Mouse (Mus musculus): Measurements from ENCODE around the gene Ppp2r3a. TPM values are rescaled to one million over a fixed set of nuclear protein-coding genes. Genes with fewer than 3 reads are reported as not detected.
A peak's percentile ranks its signal among the peaks of the same experiment; 100 is the strongest.

The Ppp2r3a gene
- total RNA-seq, 2 experiments from 2014 or later: 192 to 202 TPM

DNA sequence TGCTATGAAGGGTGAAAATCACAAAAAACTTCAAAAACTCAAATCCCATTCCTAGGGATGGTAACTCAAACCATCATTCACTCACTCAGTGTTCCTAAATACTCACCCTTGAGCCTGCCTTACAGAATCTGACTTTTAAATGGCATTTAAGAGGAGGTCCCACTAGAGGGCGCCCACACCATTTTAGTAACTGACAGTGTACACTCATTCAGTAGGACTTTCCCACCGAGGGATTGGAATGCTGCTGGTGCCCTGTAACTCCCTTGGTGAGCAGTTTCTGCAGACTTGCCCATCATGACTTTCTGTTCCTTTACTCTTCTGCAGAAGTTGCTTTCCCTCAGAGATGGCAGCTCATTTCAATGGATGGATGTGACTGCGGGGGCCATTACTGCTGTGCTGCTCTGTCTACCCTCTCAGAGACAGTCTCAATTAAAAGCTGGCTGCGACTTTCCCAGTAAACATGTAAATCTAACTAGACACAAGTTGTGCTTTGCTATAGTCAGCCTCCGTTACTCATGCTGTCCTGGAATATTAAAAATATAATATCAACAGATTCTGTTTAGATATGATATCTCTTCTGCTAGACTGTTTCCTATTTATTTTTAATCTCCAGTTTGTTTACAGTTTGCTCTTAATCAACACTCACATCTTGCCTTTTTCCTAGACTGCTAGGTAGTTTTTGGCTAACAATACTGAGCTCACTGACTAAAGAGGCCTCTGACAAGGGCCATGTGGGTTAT lies 69.5 kb downstream of the Ppp2r3a start:
- peak; percentile 84 for DNase-seq
- intact Hi-C loops (cut with DNase I; ENCODE audit: low total_unique reads): no loop called here

DNA sequence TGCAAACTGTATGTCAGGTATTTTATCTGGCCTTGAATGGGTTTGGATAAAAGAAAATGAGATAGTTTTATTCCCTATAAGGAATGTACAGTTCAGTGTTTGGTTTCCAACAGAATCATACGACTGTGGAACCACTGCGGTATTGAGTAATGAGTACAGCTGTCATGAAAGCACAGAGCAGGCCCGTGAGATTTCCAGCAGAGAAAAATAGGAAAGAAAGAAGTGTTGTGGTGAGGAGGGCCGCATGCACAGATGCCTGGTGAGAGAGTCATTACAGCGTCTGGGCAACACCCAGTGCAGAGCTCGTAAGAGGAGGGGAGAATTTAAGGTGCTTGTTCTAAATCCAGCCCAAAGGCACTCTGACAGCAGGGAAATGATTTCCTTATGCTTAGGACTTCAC lies 70.3 kb downstream of the Ppp2r3a start:
- intact Hi-C loops (cut with DNase I; ENCODE audit: low total_unique reads): no loop called here
- DNase-seq: no peak

DNA sequence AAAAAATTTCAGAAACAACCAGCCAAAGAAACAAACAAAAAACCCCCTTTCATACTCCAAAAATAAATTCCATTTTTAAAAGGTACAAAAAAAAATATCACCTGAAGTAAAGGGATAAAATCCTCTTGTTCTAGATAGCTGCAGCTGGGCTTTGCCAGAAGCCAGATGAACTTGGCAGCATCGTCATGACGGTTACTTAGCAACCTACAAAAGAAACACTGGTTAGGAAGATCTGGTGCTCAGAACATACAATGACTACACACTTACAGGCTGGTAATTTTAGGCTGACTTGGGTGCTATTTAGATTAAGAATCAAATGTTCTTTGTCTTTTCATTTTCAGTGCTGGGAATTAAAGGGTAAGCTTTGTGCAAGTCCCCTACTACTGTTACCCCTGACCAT lies 71.4 kb downstream of the Ppp2r3a start:
- intact Hi-C loops (cut with DNase I; ENCODE audit: low total_unique reads): no loop called here
- peak; percentile 43 for DNase-seq

DNA sequence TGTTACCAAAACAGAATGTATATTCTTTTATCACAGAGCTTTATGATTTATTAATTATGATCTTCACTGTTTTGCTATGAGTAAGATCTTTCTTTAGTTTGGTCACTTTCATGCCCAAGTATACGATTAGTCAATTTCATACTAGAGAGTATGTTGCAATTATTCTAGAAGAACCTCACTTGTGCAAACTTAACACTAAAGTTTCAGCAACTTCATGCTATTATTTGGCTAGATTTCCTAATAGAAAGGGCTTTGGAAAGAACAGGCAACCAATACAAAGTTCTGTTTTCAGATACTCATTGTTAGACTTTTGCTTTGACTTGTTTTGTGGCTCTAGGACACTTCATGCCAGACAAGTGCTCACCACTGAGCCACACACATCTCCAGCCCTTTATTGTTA lies 91.0 kb downstream of the Ppp2r3a start:
- intact Hi-C loops (cut with DNase I; ENCODE audit: low total_unique reads): no loop called here
- no peak for DNase-seq

DNA sequence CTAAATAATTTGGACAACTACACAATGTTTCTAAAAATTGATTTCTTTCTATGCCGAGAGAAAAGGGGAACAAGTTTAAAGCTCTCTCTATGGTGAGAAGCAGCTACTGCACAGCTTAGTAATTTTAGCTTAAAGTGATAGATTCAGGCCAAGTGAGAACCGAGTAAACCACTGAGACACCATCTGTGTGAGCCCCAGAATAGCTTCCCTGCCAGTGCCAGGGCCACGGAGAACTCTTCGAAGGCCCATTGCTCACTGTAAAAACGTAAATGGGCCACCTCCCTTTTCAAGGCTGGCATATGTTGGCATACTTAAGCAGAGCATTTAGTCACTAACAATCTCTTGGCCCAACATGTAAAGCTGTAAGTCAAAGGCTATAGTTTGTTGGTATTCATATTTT lies 91.5 kb downstream of the Ppp2r3a start:
- intact Hi-C loops (cut with DNase I; ENCODE audit: low total_unique reads): no loop called here
- DNase-seq: no peak

DNA sequence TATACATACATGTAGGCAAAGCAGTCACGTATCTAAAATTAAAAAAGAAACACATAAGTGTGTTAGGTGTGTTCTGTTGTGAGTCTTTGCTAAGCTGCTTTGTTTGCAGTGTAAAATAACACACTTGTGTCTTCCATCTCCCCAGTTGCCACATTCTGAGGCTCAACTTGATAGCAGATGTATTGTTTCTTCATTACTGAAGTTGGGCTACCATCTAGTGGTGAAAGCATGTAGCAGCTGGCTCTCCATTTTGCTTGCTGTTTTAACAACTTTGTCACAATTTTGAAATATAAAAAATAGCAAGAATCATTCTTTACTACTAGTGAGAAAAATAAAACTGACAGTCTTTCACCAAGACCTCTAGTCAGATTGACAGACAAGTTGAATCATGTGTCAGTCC lies 92.2 kb downstream of the Ppp2r3a start:
- DNase-seq: no peak
- intact Hi-C loops (cut with DNase I; ENCODE audit: low total_unique reads): no loop called here

DNA sequence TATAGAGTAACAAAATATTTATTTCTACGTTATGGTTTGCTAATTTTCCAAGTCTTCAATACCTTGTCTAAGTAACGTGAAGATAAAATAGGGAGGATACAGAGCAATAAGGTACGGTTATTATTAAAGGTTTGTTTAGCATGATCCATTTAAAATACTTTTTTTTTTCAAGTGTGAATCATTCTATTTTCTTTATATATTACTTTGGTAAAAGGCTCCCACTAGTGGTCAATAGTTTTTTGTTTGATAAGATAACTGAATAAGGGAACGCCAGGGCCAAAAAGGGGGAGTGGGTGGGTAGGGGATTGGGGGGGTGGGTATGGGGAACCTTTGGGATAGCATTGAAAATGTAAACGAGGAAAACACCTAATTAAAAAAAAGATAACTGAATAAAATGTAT lies 98.7 kb downstream of the Ppp2r3a start:
- DNase-seq: no peak
- intact Hi-C loops (cut with DNase I; ENCODE audit: low total_unique reads): no loop called here

DNA sequence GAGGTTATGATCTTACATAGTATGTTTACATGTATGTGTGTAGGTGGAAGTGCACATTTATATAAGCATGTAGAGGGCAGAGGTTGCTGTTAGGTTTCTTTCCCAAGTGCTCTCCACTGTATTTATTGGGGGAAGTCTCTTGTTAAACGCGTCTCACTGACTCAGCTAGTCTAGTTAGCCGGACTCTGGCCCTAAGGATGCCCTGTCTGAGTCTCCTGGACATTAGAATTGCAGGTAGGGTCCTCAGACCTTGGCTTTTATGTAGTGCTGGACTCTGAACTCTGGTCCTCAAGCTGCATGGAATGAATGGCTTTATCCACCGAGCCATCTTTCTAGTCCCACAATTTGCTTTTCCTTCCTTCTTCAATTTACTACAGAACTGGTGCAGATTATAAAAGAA lies 108.0 kb downstream of the Ppp2r3a start:
- intact Hi-C loops (cut with DNase I; ENCODE audit: low total_unique reads): no loop called here

DNA sequence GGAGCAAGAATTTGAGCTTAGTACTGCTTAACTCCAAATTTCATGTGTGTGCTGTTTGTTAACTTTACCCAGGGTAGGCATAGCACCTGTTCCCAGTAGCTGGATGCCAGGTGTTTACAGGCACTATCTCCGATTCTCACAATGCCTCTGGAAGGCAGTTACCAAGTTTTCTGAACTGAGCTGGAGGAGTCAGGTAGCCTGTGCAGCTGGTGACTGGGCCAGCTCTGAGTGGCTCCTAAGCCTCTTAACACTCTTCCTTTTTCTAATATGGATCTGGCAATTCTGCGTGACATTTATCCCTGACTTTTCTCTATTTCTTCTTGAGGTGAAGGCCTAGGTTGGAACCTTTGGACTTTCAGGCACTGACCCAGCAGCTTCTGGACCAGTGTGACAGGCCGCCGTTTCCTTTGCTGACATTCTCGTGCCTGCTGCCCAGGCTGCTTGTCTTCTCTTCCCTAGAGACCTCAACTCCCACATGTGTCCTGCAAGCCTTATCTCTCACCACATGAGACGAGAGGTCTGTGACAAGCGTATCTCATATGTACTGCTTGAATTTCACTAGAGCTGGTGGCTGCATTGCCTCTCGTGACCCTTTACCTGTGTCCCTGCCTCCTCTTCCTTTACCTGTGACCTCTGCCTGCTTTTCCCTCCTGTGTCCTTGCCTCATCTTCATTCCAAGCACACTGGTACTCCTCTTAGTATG lies 137.3 kb downstream of the Ppp2r3a start:
- no peak for DNase-seq
- intact Hi-C loops (cut with DNase I; ENCODE audit: low total_unique reads): no loop called here

More for the DNA sequence above, 108.0 kb downstream of the Ppp2r3a start:
- DNase-seq: no peak

DNA sequence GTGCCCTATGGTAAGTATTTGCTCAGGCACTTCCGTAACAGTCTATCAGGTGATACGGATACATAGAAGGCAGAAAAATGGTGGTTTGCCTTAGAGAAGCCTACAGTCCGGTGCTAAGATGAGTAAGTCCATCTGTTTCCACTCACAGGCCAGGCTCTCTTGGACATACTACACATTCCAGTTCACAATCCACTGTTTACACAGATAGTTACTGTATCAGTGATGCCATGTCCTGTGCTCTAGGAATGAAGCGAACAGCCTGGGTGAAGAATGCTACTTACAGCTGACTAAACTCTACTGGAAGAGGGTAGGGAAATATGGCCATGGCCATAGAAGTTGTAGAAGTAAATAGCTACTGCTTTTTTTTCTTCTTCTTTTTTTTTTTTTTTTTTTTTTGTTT lies 138.3 kb downstream of the Ppp2r3a start:
- intact Hi-C loops (cut with DNase I; ENCODE audit: low total_unique reads): no loop called here
- DNase-seq: no peak

DNA sequence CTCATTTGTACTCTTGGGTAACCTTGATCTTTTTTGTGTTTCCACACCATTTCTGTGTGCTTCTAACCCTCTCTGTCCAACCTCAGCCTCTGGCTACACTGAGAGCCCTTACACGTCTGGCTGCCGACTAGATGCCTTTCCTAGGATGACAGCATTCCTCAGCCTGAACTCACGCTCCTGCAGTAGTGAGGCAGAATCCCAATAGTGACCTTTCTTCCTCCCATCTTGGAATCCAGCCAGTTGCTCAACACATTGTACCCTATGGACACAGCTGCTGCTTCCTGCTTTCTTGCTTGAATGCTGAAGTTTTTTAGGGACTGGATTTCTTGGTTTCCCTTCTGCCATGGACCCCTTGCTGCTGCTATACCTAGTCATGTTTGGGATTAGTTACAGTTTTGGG lies 141.6 kb downstream of the Ppp2r3a start:
- intact Hi-C loops (cut with DNase I; ENCODE audit: low total_unique reads): no loop called here
- DNase-seq: no peak

DNA sequence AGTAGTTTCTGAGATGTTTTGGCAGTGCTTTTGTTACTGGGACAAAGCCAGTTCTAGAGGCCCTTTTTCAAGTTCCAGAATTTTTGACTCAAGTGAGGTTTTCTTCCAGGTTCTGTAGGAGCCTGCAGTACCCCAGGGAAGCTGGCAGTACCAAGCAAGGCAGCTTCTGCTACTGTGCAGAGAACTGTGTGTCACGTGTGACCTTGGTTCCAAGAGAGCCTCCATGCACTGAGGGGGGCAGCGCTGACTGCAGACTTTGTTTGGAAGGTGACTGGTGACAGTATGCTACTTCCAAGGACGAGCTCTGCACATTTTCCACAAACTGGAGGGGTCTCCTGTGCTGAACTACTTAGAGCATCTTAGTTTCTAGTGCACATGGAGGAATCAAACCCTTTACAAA lies 144.2 kb downstream of the Ppp2r3a start:
- intact Hi-C loops (cut with DNase I; ENCODE audit: low total_unique reads): no loop called here
- DNase-seq: no peak

DNA sequence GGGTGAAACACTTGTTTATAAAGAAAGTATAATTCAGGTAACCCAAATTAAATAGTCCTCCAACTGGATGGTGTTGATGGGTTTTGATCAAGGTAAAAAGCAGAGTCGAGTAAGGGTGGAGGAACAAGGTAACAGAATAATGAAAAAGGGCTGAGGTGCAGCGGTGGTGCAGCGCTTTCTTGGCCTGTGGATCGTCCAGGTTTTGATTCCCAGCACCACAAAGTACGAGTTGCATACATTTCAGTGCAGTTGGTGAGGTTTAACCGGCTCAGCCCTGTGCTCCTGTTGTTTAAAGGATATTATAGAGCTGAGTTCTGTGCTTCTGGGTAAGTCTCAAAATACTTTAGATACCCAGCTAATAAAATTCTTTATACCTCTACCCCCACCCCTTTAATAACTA lies 145.9 kb downstream of the Ppp2r3a start:
- intact Hi-C loops (cut with DNase I; ENCODE audit: low total_unique reads): no loop called here
- no peak for DNase-seq

DNA sequence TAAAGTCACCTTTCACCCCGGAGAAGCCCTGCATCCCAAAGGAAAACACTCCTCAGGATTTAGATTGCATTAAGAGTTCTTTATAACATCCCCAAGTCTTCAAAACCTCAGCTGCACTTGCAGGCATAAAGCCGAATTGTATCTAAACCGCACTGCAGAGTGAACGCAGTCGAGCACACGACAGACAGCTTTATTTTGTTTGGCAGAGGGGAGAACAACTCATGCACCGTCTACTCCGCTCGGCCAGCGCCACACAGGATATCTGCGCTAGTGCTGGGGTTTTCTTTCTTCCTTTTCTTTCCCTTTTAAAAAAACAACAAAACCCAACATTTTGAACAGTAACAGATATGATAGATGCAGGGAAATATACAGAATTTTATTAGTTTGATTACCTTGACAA lies 146.7 kb downstream of the Ppp2r3a start:
- DNase-seq: no peak
- intact Hi-C loops (cut with DNase I; ENCODE audit: low total_unique reads): no loop called here

DNA sequence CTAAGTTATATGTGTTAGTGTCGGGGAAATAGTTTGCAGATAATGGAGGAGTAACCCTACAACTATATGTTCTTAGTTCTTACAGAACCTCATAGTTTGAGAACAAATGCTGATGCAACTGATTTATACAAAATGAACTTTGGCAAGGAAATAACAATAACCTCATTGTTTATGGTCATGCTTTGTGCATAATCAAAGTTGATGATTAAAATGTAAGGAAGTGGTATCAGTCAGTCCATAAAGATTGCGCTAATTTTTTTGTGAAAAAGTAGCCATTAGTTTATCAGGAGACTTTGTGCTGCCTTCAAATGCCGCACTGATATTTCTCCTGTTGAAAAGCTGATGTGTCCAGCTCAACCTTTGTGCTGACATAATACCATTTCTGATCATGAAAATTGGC lies 149.3 kb downstream of the Ppp2r3a start:
- intact Hi-C loops (cut with DNase I; ENCODE audit: low total_unique reads): no loop called here
- DNase-seq: no peak

DNA sequence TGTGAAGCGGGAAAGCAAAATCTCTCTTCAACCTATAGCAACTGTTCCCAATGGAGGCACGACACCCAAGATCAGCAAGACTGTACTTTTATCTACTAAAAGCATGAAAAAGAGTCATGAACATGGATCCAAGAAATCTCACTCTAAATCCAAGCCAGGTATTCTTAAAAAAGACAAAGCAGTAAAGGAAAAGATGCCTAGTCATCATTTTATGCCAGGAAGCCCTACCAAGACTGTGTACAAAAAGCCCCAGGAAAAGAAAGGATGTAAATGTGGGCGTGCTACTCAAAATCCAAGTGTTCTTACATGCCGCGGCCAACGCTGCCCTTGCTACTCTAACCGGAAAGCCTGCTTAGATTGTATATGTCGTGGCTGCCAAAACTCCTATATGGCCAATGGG lies 150.0 kb downstream of the Ppp2r3a start:
- DNase-seq: no peak

DNA sequence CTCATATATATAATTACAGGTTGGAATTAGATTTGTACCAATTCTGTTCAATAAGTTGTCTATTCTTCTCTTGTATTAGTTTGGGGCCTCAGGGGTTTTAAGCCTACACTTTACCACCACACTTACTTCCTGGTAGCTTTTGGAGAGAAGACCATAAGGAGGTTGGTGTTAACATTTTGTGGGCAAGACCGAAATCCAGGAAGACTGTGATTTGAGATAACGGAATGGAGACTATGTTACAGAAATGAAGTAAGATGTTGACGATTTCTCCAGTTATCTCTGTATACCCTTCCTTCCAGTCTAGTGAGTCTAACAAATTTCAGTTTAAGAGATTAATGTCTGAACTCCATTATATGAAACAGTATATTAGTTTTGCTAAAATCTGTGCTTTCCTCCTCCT lies 151.4 kb downstream of the Ppp2r3a start:
- intact Hi-C loops (cut with DNase I; ENCODE audit: low total_unique reads): no loop called here
- no peak for DNase-seq

More for the DNA sequence above, 150.0 kb downstream of the Ppp2r3a start:
- intact Hi-C loops (cut with DNase I; ENCODE audit: low total_unique reads): no loop called here

DNA sequence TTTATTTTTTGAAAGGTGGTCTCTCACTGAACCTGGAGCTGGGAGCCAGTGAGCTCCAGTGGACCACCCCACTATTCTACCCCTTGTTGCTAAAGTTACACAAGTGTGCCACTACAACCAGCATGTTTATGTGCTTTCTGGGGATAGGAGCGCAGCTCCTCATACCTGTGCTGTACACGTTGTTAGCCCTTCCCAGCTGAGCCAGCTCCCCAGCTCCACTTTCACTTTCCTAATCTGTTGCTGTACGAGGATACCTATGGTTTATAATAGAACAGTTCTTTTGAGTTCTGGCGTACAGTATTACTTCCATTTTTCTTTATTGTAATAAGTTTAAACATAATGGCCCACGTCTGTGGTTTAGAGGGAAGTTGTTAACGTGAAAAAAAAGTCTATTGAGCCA lies 152.2 kb downstream of the Ppp2r3a start:
- no peak for DNase-seq
- intact Hi-C loops (cut with DNase I; ENCODE audit: low total_unique reads): no loop called here

DNA sequence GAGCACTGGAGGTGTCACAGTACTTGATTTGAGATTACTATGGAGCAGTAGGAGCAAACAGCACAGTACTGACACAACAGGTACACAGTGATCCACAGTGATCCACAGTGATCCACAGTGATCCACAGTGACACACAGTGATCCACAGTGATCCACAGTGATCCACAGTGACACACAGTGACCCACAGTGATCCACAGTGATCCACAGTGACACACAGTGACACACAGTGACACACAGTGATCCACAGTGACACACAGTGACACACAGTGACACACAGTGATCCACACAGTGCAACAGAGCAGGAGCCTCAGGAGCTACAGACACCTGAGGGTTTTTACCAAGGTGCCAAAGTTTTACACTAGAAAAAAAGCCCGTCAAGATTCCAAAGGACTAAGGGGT lies 154.1 kb downstream of the Ppp2r3a start:
- DNase-seq: no peak
- intact Hi-C loops (cut with DNase I; ENCODE audit: low total_unique reads): no loop called here

DNA sequence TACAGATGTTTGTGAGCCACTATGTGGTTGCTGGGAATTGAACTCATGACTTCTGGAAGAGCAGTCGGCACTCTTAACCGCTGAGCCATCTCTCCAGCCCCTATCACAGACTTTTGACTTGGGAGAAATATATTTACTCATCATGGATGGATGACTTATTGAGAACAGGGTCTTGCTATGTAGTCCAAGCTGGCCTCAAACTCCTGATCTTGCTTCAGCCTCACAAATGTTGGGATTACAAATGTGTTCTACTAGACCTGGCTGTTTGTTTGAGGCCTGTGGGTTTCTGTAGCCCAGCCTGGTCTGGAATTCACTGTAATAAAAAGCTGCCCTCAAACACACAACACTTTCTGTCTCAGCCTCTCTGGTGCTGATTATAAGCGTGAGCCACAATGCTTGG lies 155.1 kb downstream of the Ppp2r3a start:
- no peak for DNase-seq
- intact Hi-C loops (cut with DNase I; ENCODE audit: low total_unique reads): no loop called here

DNA sequence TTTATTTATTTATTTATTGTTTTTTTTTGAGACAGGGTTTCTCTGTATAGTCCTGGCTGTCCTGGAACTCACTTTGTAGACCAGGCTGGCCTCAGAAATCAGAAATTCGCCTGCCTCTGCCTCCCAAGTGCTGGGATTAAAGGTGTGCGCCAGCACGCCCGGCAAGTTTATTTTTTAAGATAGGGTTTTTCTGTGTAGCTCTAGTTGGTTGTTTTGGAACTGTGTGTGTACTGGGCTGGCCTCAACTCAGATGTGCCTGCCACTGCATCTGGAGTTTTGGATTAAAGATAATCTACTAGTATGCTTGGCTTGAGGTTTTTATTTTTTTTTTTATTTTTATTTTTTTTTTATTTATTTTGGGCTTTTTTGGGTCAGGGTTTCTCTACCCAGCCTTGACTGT lies 156.2 kb downstream of the Ppp2r3a start:
- DNase-seq: no peak
- intact Hi-C loops (cut with DNase I; ENCODE audit: low total_unique reads): no loop called here
